Mouse (Mus musculus) lung, postnatal 0 days (tissue): ENCODE measurements at regions not wholly inside any gene's neighbourhood (a gene's known extent, or its start where the extent isn't known, plus 50 kb on each side); places are given as distances from the start of the nearest gene placed in this dataset.

Source experiments
- CTCF ChIP-seq: IDR thresholded peaks from 2 replicates; pipeline ENCODE4 v1.5.1; 2016; ENCODE audit warnings: antibody characterized with exemption, mild to moderate bottlenecking
- EP300 ChIP-seq: IDR thresholded peaks from 2 replicates; pipeline ENCODE4 v1.6.1; 2016; ENCODE audit warnings: antibody characterized with exemption, mild to moderate bottlenecking, control low read depth

GRCm38 (mm10) chr4:4987491-4987890, 194.3 kb upstream of the Impad1 start:
- TF ChIP-seq CTCF (no peak), EP300 (no peak)
